Mouse (Mus musculus) cerebellum, postnatal 25 days (tissue): ENCODE data around the gene Gpr37.

ENCODE experiments used
- DNase-seq, 2 experiments: peaks; one replicate each; pipeline ENCODE4 v3.0.0; 2021; ENCODE audit warnings: mixed read lengths in 2 of 2

The Gpr37 gene

DNA sequence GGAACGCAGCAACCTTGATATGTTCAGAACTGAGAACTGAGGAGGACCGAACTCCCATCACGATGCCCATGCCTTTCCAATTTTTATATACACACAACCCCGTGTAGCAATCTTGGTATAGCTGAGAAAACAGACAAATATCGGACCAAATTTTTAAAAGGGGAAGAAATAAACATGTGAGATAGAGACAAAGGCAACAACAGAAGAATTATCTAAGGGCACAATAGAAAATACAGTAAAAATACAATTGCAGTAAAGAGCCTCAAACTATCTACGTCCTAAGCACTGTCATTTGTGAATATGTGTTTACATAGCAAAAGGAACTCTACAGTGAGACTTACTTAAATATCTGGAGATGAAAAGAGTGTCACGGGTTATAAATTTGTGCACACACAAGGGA, at the start of gene Gpr37:
Gene Gpr37 (minus strand): TSS at position 101 of the 400 bp plus-strand sequence.
- no peak for DNase-seq

DNA sequence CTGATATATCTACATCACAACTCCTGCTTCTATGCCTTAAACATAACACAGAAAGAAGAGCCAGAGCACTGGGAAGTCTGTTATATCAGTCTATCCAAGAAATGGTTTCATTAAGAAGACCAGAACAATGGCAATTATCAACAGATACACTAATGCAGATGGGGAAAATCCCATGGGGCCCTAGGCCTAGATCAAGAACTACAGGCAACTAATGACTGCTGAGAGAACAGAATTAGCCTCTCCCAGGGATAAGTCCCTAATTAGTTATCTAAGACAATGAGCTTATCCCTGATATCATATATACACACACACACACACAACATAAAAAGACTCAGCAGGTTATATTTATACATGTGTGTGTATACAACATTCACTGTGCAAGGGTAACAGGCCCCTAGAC, 46.0 kb upstream of the Gpr37 start:
- DNase-seq: no peak

DNA sequence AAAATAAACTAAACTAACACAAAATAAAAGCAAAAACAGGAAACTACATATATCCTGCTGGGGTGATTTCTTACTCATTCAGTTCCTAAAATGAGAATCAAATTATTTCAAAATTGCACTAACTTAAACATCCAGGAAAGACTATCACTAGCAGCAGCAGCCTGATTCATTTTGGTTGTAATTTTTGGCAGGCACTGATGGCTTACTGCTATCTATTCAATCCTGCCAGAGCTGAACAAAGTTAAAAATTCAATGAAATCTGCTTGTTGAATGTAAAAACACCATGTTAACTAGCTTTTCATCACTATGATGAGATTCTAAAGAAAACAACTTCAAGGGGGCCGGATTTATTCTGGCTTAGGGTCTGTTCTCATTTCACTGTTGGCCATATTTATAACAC, 36.0 kb upstream of the Gpr37 start:
- DNase-seq: no peak

DNA sequence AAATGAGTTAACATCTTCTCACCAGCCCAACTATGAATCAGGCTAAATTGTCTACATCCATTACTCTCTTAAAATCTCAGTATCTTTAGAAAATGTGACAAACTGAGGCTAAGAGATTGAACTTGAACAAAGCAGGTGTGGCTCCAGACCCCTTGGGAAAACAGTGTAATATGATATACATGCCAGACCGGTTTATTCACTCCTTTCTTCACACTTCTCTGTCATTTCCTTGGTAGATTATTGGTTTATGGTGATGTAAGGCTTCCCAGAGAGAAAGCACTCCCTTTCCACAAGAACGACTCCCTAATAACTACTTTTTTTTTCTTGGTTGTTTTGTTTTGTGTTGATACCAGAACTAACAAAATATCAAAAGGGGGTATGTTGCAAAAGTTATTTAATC, 20.1 kb upstream of the Gpr37 start:
- DNase-seq: no peak

DNA sequence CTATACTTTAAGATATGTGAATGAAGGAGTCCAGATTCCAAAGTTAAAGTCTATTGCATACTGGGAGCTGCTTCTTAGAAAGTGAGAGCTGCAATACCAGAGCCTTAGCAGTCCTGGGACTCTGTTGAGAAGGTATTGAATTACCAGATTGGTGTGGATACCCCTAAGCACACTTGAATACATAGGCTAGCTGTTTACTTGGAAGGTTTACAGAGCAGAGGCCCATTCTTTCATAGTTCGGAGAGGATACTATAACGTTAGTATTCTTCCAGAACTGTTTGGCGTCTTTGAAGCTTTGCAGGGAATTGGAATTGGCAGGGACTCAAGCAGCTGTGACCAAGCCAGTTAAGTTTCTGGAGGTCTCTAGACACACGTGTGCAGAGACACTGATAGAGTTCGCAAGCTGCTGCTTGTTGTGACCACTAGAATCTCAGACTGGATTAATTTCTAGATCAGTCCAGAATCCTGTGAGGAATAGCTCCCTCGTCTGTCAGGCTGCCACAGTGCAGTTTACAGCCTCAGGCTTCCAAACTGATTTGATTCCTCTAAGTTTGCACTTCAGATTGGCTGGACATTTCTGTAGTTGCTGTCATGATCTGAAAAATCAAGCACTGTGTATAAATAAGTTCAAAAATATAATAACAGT, 18.8 kb upstream of the Gpr37 start:
- peak; percentile 39 to 56 for DNase-seq

DNA sequence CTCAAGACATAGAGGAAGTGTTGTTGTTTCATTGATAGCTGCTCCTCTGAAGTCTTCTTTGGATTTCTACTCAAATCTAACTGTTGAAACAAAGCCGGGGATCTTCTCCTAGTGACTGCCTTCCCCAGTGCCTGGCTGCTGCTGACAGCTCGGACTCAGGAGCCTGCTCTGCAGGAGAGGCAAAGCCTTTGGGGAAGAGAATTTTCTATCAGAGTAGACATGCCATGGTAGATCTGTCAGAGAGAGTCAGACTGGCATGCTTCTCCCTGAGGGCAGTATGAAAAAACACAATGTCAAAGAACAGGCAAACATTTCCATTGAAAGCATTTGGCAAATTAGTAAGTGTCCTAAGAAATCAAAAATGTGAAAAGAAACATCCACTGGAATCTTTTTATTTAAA, 9.4 kb upstream of the Gpr37 start:
- no peak for DNase-seq

DNA sequence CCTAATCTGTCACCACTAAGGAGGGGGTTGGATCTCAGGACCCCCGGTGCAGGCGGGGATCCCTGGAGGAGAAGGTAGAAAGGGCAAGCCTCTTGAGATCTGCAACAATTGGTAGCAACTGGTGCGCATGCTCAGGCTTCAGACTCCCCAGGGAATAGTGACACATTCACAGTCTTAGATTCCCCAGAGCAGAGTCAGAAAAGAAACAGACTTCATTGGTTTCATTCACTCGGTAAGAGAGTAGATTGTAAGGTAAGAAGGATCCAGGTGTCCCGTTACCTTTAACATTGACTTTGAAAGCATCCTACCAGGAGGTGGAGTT, 284 bp downstream of the Gpr37 start:
- DNase-seq: peak; percentile 49 to 59

DNA sequence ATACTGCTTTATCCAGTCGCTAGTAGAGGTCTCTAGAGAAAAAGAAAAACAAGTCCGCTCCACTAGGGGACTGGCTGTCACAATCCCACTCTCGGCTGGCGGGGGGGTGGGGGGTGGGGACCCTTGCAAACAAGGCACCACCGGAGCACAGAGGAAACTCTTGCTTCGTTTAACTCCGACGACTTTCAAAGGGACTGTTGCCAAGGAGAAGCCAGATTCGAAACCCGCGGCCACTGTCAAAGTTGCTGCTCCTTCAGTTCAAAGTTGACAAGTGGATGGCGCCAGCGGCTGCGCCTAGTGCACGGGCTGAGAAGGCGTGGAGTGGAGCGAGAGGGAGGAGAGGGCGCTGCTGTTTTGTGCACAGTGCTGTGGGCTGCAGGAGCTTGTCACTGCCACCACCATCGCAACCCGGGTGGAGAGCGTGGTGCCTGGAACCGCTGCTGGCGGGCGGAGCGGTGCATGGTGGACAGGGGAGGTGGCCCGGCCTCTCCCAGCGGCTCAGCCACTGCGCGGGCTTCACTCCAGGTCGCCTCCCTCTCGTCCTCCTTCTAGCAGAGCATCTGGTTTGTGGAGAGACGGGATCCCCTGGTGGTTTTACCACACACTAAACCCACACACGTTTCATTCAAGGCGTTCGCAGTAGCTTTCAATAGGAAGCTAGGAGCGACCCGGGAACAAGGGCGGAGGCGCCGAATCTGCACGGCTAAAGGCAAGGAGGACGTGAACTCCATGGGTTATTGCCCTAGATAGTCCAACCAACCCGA, 827 bp downstream of the Gpr37 start:
- peak; percentile 38 to 50 for DNase-seq

DNA sequence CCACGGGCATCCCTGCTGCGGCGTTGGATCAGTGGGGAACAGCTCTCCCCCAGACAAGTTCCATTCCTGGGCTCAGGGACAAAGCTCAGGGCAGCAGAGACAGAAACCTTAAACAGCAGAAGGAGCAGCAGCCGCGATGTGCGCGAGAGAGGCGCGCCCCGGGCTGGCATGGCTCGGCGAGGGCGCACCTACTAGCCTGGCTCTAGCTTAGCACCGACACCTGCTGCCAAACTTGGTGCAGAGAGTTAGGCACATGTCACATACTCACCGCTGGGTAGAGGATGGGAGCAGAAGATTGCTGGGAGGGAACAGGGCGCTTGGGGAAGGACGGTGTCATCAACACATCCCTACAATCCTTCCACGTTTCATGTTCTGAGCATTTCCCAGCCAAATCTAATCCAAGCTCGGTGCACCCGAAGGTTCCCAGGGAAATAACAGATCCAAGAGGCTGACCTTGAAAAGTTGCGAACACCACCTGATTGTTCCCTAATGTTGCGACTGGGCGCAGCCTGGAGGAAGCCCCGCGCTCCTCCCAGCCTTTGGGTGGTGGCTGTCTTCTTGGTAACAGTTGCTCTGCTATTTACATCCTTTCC, 1.5 kb downstream of the Gpr37 start:
- peak; percentile 14 to 25 for DNase-seq

DNA sequence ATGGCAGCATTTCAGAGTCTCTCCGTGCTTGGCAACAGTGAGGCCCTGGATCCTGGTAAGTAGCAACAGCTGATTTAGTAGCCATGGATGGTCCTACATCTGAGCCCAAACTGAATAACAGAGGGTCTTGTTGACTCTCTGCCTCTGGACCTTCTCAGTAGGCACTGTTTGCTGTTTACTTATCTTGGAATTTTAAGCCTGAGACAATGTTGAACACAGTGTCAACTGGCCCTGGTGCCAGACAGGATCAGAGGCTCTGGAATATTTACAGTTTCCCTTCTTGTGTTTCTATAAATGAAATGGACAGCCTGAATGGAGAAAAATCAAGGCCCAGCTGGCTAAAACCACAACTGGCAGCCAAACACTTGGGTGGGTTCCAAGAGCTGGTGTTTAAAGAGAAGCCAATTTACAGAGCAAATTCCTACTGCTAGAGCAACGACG, 3.7 kb downstream of the Gpr37 start:
- DNase-seq: no peak

DNA sequence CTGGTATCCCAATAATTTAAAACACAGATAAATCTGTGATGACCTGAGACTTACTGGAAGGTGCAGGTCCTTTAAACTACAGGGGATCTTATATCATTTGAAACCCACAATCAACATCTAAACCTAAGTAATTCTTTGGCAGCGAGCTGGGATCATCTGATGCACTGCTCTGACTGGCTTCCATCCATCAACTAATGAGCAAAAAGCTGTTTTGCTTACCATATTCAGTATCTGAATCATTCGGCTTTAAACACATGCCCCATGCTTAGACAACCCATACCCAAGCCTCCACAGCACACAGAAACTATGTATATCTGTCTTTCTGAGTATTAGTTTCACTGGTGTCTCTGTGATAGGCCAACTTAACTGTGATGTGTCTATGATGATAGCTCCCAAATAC, 6.1 kb downstream of the Gpr37 start:
- no peak for DNase-seq

DNA sequence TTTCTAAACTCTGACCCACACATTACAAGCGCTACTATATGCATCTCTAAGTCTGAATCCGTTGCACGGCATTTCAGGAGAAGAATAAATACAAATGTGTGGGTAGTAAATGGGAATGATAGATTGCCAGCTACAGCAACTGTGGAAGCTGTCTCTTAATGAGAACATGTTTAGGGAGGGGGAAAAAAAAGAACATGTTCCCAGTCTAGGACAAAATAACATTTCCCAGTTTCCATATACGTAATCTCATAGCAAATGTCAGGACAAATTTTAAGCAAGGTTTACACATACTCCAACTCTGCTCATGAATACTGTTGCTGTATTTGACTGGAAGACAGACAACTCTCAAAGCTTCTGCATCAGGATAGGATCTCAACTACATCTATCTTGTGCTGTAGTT, 15.4 kb downstream of the Gpr37 start:
- DNase-seq: no peak

DNA sequence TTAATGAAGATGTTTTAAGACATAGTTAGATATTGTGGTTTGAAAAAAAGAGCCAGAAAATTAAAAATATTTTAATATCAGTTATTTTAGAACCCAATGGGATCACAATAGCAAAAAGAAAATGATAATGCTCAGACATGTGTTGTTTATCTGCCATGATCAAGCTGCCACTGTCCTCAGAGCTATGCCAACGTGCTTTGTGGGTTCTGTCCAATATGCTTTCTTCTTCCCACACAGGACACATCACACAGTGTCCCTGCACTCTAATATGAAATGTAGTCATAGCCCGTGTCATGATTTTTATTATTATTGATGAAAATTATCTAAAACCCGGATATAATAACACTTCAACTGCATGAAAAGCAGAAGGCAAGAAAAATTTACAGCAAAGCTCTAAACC, 16.7 kb downstream of the Gpr37 start:
- no peak for DNase-seq

DNA sequence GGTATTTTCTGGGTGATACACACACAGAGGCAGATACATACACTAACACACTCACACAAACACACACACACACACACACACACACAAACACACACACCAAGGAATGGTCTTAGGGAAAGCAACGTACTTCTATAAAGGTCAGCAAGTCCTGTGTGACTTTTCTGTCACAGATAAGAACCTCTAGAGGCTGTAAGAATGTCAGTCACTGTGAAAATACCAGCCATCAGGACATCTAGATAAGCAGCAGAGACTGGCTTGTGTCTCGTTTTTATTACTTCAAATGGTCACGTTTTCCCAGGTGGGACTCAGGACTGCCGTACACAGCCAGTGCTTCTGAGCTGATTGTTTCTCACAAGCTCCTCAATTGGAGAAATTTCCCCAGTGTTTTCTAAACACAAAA, 20.4 kb downstream of the Gpr37 start:
- DNase-seq: no peak

DNA sequence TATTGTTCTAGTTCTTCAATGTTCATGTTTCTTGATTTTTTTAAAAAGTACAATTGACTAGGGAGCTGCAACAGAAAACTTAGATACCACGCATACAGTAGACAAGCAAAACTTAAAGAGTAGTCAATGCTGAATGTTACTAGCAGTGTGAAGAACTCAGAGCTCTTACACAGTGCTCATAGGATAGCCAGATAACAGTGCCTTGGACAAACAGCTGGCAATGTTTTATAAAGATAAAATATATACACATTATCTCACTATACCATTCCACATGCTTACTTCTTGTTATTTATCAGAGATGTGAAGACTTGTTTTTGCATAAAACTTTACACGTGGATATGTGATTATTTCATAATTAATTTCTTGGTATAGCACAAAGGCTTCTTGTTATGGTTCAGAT, 26.6 kb downstream of the Gpr37 start:
- DNase-seq: no peak

DNA sequence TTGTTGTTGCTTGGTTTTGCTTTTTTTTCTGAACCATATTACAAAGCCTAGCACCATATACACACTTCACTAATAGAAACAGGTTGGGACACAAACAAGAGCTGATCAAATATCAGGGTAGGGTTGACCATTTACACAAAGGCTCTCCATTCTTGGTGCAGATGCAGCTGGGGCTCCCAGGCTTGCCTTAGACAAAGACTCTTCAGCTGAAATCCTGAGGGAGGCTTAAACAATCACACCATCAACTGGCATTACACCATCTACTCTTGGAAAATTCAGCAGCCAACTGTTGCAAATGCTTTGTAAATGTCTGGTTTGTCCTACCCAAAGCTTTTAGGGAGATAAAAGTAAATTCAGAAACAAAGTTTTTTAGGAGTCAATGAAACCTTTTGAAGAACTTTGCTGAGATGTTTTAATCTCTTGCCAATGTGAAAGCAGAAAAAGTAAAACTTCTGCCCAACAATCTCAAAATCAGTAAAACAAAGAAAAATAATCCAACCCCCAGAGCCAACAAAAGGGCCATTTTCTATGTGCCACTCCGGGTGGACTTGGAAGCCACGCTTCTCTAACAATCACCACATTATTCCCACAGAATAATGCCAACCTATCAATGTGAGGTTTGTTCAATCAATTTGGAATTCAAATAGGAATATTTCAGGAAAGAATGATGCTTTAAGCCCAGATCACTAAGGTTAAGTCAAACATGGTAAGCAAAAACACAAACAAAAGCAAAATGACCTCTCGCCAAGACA, 30.4 kb downstream of the Gpr37 start:
- DNase-seq: no peak
